In genomic region chr11:32032053-32032452, GRCm38 (mm10) we compare ENCODE assay signal across 28 mouse cellular contexts. TPM values are rescaled to one million over a fixed set of nuclear protein-coding genes. Genes with fewer than 3 reads are reported as not detected.
"Had no signal": no experiment of that assay in that cellular context is flagged by ENCODE, and none has a peak within 500 bp of the region (broad histone marks: within the 10 kb centered on the region; RNA-seq: fewer than 3 reads in every experiment).

No protein-coding gene starts in this region.

- H3K9me3 ChIP-seq: limb, embryonic 10.5 days; limb, embryonic 12.5 days; limb, embryonic 13.5 days; limb, embryonic 15.5 days; liver, embryonic 12.5 days; liver, embryonic 13.5 days; liver, embryonic 15.5 days; megakaryocyte, embryonic 14.5 days; midbrain, embryonic 10.5 days; midbrain, embryonic 12.5 days; midbrain, embryonic 13.5 days; neural tube, embryonic 12.5 days; neural tube, embryonic 13.5 days had no signal

- H3K4me1 ChIP-seq: limb, embryonic 15.5 days; liver, embryonic 12.5 days; liver, embryonic 13.5 days; liver, embryonic 15.5 days had no signal

- H3K27me3 ChIP-seq: limb, embryonic 12.5 days; limb, embryonic 13.5 days; limb, embryonic 15.5 days; liver, embryonic 12.5 days; liver, embryonic 13.5 days; liver, embryonic 15.5 days; megakaryocyte, embryonic 14.5 days; midbrain, embryonic 12.5 days; midbrain, embryonic 13.5 days; neural tube, embryonic 12.5 days; neural tube, embryonic 13.5 days had no signal

- H3K27ac ChIP-seq: left cerebral cortex, adult 2 months; limb, embryonic 10.5 days; limb, embryonic 12.5 days; limb, embryonic 13.5 days; limb, embryonic 15.5 days; liver, embryonic 12.5 days; liver, embryonic 13.5 days; liver, embryonic 14.5 days; liver, embryonic 15.5 days; macrophage; midbrain, embryonic 10.5 days; midbrain, embryonic 12.5 days; neural tube, embryonic 12.5 days had no signal

- H3K4me2 ChIP-seq: limb, embryonic 12.5 days; limb, embryonic 13.5 days; limb, embryonic 15.5 days; liver, embryonic 11.5 days; liver, embryonic 12.5 days; liver, embryonic 13.5 days; liver, embryonic 15.5 days; midbrain, embryonic 12.5 days; midbrain, embryonic 13.5 days; neural tube, embryonic 12.5 days; neural tube, embryonic 13.5 days had no signal

- H3K36me3 ChIP-seq: limb, embryonic 10.5 days; limb, embryonic 12.5 days; limb, embryonic 13.5 days; limb, embryonic 15.5 days; liver, embryonic 12.5 days; liver, embryonic 13.5 days; liver, embryonic 15.5 days; midbrain, embryonic 10.5 days had no signal

- ATAC-seq: liver, embryonic 12.5 days; liver, postnatal 0 days; lung, postnatal 0 days; midbrain, embryonic 13.5 days; midbrain, embryonic 16.5 days had no signal

- H3K9ac ChIP-seq: limb, embryonic 12.5 days; limb, embryonic 13.5 days; limb, embryonic 15.5 days; liver, embryonic 12.5 days; liver, embryonic 13.5 days; liver, embryonic 14.5 days; liver, embryonic 15.5 days; liver, postnatal 0 days; midbrain, embryonic 12.5 days; midbrain, embryonic 13.5 days; neural tube, embryonic 12.5 days; neural tube, embryonic 13.5 days had no signal

- DNase-seq: left cerebral cortex, postnatal 4 days; liver; liver, embryonic 13.5 days; liver, postnatal 0 days; lung, adult 2 months; lung, postnatal 10 days; lung, postnatal 14 days; lung, postnatal 36 days; midbrain, embryonic 14.5 days had no signal

- H3K4me3 ChIP-seq: left cerebral cortex, adult 2 months; limb, embryonic 10.5 days; limb, embryonic 12.5 days; limb, embryonic 13.5 days; limb, embryonic 15.5 days; liver, embryonic 12.5 days; liver, embryonic 13.5 days; liver, embryonic 15.5 days; megakaryocyte, embryonic 14.5 days; midbrain, embryonic 10.5 days; midbrain, embryonic 12.5 days; midbrain, embryonic 13.5 days; myocyte; neural tube, embryonic 12.5 days; neural tube, embryonic 13.5 days had no signal

RNA-seq across cellular contexts. Expression of gene Nsg2, which starts 31.8 kb away (rescaled TPM):
- polyA plus RNA-seq: liver, postnatal 0 days; macrophage had no signal
